Mouse (Mus musculus) left cerebral cortex, adult 11 months (tissue): ENCODE results near the gene Sdf4.

Source experiments
- DNase-seq: peaks from one replicate; pipeline ENCODE4 v3.0.0; 2022; ENCODE audit warnings: low spot score

The Sdf4 gene

DNA sequence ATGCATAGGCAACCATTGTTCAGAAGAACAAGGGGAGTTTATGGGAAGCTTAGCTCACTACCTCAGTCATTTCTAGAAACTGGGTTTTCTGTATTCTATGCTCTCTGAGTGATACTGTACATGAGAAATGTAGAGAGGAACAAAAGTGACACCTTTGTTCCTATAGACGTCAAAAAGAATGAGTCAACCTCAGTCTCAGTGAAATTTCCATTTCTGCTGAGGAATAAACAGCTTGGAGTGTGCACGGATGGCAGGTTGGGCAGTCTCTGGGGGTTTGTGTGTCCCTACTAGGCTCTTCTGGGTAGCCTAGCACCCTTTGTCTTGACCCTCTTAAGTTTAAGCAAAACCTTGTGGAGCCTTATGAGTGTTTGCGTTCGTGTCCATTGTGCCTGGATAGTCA, 15.7 kb downstream of the Sdf4 start:
- no peak for DNase-seq

GRCm38 (mm10) chr4:156013637-156014036, 21.0 kb downstream of the Sdf4 start, which contains the start of gene Tnfrsf4:
Gene Tnfrsf4, plus strand, starts transcription at chr4:156013843.
- DNase-seq, result peak; percentile 39

- no peak for DNase-seq
Measured at GRCm38 (mm10) chr4:156014436-156014835, 21.8 kb downstream of the Sdf4 start.

DNA sequence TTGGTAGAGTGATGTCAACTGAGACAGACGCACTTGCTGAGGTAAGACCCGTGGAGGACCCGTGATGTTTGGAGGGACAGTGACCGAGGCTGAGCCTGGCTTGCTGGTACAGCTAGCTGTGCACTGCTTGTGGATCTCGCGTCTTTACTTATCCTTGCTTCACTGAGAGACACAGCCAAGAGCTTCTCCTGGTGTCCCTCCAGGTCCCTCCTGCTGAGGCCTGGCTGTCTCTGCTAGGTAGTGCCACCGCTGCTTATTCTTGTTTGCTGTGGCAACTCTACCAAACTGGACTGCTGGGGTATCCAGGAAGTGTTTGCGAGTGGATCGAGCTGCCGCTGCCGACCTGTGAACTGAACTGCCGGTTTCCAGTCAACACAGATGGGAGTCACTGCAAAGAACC, 27.1 kb downstream of the Sdf4 start:
- no peak for DNase-seq

- DNase-seq, result no peak
Measured at GRCm38 (mm10) chr4:156021381-156021780, 28.7 kb downstream of the Sdf4 start.

- DNase-seq, result no peak
Measured at GRCm38 (mm10) chr4:156021942-156022419, 29.3 kb downstream of the Sdf4 start.

DNA sequence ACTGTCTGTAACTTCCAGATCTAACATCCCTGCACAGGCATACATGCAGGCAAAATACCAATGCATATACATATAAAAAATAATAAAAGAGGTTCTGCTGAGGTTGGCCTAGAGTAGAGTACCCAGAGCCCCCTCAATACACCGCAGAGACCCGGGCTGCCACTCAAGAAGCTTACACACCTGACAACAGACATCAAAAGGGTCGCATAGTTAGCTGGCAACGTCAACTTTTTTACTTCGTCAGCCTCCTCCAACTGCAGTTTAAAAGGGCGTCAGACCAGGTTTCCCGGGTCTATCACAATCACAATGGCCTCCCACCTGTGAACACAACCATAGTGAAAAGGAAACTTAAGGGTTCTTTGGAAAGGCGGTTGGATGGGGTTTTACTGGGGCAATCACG, 30.8 kb downstream of the Sdf4 start:
- no peak for DNase-seq

DNA sequence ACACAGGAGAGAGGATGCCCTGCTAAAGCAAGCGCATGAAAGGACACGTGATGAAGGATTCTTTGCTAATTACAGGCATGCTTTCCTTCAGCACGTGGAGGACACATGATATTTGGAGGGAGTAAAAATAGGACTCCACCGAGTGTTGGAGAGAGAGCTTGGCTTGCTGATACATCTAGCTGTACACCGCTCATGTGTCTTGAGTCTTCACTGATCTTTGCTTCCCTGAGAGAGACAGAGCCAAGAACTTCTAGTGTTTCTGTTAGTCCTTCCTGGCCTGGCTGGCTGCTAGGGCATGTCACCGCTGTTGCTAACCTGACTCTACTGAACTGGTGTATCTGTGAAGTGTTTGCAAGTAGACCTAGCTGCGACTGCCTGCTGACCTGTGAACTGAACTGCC, 31.5 kb downstream of the Sdf4 start:
- DNase-seq, result no peak

DNA sequence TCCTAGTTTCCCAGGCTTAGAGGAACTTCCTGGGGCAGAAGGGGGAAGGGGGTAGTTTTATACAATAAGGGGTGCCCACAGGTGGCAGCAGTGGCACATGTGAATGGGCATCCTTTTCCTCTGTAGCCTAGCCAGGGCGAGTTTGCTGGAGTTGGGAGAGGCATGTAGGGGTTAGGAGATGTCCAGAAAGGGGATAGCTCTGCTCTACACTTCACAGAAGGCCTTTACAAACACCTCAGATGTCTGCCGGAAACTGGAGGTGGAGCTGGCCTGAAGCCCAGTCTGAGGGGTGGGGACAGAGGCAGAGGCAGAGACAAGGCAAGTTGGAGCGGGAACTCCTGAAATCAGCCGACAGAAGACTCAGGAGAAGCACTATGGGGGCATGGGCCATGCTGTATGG, 33.3 kb downstream of the Sdf4 start, which contains the start of gene Tnfrsf18:
Gene Tnfrsf18 (plus strand): TSS at position 152 of the 400 bp plus-strand sequence.
- DNase-seq, result no peak

GRCm38 (mm10) chr4:156028580-156028979, 35.9 kb downstream of the Sdf4 start:
- DNase-seq, result no peak

DNA sequence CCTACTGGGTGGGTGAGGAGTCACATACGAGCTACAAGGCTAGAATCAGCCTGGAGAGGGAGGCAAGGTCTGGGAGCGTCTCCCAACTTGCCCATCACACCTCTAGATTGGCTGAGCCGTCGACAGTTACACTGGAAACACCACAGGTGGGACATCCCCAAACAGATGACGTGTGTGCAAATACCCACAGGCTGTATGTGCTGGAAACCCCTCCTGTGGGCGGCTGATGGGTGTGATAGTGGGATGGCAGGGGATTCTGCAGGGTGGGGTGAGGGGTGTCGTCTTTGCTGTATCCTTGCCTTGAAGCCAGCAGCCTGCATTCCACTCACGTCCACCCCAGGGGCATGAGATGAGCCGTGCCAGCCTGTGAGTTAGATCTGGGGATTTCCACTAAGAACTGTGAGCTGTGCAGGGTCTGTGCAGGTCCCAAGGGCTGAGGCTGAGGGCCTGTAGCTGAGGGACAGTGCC, 38.0 kb downstream of the Sdf4 start:
- DNase-seq, result no peak

DNA sequence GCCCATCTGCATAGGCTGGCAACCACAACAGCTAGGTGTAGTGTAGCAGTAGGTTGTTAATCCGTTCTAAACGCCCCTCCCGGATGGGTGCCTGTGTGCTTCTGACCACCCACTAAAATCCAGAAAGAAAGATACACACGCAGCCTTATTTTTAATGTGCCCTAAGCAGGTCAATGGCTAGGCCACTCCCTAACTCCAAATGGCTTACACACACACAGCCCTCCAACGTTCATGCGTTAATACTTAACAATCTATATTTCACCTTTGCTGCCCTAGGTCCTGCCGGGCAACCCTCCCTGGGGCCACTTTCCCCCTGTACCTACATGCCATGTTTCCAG, 38.6 kb downstream of the Sdf4 start:
- no peak for DNase-seq

DNA sequence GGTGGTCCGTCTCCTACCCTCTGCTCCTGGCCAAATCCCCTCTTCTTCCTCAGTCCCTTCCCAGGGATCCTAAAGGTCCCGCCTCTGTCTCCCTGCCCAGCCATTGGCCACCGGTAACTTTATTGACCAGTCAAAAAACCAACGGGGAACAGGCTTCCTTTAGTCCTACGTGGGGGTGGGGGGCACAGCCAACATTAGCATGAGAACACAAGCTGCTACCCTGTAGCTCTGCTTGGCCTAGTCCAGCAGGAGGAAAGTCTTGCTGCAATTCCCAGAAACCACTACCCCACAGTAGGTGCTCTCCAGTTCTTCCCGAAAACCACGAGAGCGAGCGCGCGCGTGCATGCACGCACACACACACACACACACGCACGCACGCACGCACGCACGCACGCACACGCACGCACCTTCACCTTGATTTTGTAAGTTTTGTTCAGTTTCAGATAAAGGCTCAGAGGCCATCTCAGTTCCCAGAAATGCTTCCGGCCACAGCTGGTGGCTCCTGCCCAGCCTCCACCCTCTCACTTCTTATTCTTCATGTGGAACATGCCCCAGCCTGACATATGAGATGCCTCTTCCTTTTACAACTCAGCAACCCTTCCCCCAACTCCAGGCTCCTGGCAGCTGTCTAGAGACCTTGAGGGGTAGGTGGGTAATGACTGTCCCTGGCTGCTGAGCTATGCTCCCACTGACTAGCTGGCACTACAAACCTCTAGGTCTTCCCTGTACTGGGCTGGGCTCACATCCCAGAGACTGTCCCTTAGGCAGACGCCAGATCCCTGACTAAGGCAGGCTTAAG, 39.1 kb downstream of the Sdf4 start:
- peak; percentile 79 for DNase-seq

DNA sequence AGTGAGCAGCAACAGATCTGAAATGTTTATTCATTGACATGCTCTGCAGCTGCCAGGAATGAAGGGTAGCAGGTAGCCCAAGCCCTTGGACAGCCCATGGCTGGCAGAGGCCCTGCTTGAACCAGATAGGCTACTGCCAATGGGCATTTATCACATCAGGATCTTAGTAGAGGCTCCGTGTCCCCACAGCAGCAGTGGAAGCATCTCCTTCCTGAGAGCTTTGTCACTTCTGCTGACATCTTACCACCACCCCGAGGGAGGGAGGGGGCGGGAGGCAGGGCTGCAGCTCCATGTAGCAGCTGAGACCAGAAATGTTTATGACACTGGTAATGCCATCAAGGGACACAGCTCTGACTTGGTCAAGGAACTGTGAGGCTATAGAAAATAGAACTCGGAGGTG, 40.2 kb downstream of the Sdf4 start:
- no peak for DNase-seq

GRCm38 (mm10) chr4:156033476-156034119, 40.9 kb downstream of the Sdf4 start:
- no peak for DNase-seq

DNA sequence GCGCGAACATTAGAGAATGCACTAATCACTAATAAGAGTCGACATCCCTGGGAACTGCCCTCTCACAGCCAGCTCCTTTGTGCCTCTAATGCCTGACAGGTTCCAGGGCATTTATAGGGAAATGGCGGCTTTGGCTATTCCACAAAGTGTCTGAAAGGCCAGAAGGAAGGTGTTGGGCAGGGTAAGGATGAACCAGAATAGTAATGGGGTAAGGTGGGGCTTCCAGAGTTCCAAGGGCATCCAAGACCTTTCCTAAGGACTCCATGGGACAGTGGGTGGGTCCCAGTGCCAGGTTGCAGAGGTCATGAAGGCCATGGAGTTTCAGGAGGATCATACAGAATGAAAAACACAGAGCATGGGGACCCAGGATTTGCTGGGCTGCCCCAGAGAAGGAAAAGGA, 41.6 kb downstream of the Sdf4 start:
- DNase-seq, result no peak

DNA sequence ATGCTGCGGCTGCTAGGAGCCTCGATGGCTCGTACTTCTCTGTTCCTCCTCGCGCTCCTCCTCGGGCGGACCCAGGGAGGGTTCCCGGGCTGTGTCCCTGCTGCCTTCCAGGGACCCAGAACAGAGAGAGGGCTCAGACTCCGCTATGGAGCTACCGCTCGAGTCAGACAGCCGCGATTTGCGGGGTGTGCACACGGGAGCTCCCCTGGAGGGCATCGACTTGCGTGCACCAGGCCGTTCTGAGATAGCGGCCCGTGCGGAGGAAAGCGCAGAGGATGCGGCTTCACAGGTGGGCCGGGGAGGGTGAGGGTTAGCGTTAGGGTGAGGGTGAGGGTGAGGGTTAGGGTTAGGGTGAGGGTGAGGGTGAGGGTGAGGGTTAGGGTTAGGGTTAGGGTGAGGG, 42.2 kb downstream of the Sdf4 start:
- DNase-seq, result no peak

DNA sequence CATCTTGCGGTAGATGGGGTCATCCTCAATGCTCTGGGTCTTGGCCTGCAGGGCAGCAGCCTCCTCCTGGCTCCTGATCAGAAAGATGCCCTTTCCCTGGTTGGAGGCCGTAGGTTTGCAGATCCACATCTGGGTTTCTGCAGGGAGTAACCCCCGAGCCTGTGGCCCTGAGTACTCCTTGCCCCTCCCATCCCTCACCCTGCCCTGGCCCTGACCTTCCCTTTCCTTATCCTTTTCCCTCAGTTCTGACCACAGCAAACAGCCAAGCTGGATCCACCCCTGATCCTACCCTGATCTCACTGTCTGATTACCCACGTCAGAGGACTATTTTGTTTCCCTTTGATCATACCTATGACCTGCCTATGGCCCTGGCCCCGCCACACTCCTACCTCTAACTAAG, 52.1 kb downstream of the Sdf4 start:
- no peak for DNase-seq

- DNase-seq, result no peak
Measured at GRCm38 (mm10) chr4:156049779-156050178, 57.1 kb downstream of the Sdf4 start.

DNA sequence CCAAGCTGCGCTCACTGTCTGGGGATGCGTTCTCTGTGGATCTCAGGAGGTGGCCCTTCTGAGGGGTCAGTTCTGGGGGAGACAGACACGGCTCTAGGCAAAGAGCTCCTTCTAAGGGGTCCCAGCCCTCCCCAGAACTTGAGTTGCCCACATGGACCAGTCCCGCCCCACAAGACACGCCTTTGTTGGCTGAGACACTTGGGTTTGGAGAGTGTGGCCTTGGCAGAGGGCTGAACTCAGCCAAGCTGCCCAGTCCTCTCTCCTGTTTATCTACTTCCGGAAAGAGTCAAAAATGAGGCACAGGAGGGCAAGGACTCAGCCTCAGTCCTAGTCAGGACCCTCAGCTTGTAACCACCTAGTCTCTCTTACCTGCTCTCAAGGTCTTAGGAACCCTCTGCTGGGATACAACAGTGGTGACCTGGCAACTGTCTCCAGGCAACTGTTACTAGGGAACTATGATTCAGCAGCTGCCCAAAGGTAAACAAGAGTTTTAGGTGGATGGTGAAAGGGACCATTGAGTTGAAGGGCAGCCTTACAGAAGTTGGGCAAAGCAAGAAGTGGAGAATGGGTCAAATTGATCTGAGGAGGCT, 57.8 kb downstream of the Sdf4 start:
- no peak for DNase-seq

DNA sequence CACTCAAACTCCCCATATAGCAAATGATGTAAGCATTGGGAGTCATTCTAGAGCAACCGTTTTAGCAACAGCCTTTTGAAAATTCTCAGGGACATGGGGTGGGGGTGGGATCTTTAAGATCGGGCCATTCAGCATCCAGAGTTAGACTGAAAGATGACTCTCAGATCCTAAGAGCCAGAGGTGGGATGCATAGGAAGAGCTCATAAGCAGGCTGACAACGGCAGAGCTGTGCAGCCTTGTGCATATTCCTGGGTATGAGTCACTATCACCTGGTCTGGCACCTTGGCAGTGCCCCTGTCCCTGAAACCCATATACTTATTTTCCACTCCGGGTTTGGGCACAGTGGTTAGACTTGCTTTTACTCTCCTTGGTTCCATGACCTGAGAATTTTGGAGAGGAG, 60.4 kb downstream of the Sdf4 start:
- DNase-seq, result no peak

GRCm38 (mm10) chr4:156054130-156054529, 61.5 kb downstream of the Sdf4 start:
- DNase-seq, result no peak

DNA sequence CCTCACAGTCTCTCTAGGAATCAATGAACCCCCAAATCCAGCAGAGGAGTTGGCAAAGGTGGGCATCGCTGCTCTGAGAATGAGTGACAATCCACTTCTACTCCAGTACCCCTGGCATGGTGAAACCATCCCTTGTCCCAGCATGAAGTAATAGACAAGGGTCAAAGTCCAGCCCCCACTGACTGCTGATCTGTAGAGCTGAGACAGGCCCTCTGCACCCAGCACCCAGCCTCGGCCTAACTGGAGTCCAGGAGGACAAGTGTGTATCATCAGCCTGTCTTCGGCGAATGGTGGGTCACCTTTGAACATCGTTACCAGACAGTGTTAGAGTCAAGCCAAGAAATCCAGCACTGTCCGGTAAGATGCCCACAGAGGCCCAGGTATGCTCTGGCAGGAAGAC, 61.9 kb downstream of the Sdf4 start:
- no peak for DNase-seq
